Mouse (Mus musculus) neural tube, embryonic 15.5 days (tissue): Measurements from ENCODE around the gene Rrm1. TPM values are rescaled to one million over a fixed set of nuclear protein-coding genes. Genes with fewer than 3 reads are reported as not detected.

Experiments
- ATAC-seq: fragments of 200-750 bp; cut with Nextera tagmentation; 2 replicates; pipeline ENCODE4 v1.8.0; 2017; ENCODE audit warnings: mild to moderate bottlenecking, moderate TSS enrichment, moderate library complexity; ENCODE audit not compliant: low FRiP score
- H3K27ac ChIP-seq: fragments of 300-500 bp; sonication (generic); replicated peaks from 2 replicates; pipeline ENCODE4 v1.5.1; 2015; ENCODE audit warnings: mild to moderate bottlenecking, inconsistent platforms
- H3K27me3 ChIP-seq: fragments of 300-500 bp; sonication (generic); replicated peaks from 2 replicates; pipeline ENCODE4 v1.6.1; 2015; ENCODE audit warnings: inconsistent platforms
- H3K36me3 ChIP-seq: fragments of 300-500 bp; sonication (generic); 2 replicates; pipeline ENCODE4 v1.6.1; 2015; ENCODE audit warnings: inconsistent platforms
- H3K4me1 ChIP-seq: fragments of 300-500 bp; sonication (generic); 2 replicates; pipeline ENCODE4 v1.6.1; 2015; ENCODE audit warnings: inconsistent platforms
- H3K4me2 ChIP-seq: fragments of 300-500 bp; sonication (generic); 2 replicates; pipeline ENCODE4 v1.6.1; 2015; ENCODE audit warnings: inconsistent platforms, mild to moderate bottlenecking, moderate library complexity
- H3K4me3 ChIP-seq: fragments of 300-500 bp; sonication (generic); replicated peaks from 2 replicates; pipeline ENCODE4 v1.5.1; 2015; ENCODE audit warnings: mild to moderate bottlenecking, inconsistent platforms
- H3K9ac ChIP-seq: fragments of 300-500 bp; sonication (generic); replicated peaks from 2 replicates; pipeline ENCODE4 v1.6.1; 2015; ENCODE audit warnings: mild to moderate bottlenecking, inconsistent platforms
- H3K9me3 ChIP-seq: fragments of 300-500 bp; sonication (generic); replicated peaks from 2 replicates; pipeline ENCODE4 v1.6.1; 2016; ENCODE audit warnings: inconsistent platforms
- WGBS: fragments of 180-500 bp; shearing (Covaris S2); methylation state at CpG from one replicate; pipeline ENCODE4 v1.1.7; 2015; ENCODE audit warnings: mixed read lengths; 5-methylcytosine and 5-hydroxymethylcytosine counted together
- polyA plus RNA-seq: library from polyadenylated mRNA; unstranded; fragments of >200 nt; fragmentation: Nextera tagmentation; extraction: Ambion mirVana; gene quantifications from 2 replicates; pipeline ENCODE4 v1.2.1, GENCODE M21; 2015

Gene Rrm1
- polyA plus RNA-seq, 1 experiment from 2014 or later, result 38.0 TPM

- 45% methylated on average over 3 of the region's 3 CpGs for WGBS
- Histone ChIP-seq H3K4me1 (no peaks in the 10 kb centered on the region), H3K27ac (no peak overlapping the region), H3K9me3 (no peaks in the 10 kb centered on the region), H3K4me2 (no peak overlapping the region), H3K36me3 (no peaks in the 10 kb centered on the region), H3K9ac (no peak overlapping the region), H3K27me3 (no peaks in the 10 kb centered on the region), H3K4me3 (no peak overlapping the region)
- ATAC-seq, result peak; percentile 84
These were observed 65.4 kb downstream of the Rrm1 start for GRCm38 (mm10) chr7:102506848-102507247.

DNA sequence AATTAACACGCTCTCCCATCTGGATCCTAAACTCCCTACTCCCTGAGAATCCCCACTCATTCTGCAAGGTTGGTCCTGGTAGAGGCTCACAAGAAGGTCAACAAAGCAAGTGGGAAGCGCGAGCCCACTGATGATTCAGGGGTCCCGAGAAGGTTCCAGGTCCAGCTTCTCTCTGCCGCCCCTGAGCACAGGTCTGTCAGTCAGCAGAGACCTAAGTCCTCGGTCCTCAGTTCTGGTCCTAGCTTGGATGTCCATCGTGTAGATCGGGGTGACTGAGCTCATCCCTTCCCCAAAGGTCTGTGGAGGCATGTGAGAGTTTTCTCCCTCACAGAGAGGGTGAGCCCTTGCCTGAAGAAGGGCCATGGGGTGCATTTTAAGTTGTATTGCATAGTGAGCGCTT lies 66.6 kb downstream of the Rrm1 start:
- no peak overlapping the region for H3K27ac ChIP-seq
- WGBS, result 91% methylated on average over 9 of the region's 9 CpGs
- no peak overlapping the region for H3K9ac ChIP-seq
- no peaks in the 10 kb centered on the region for H3K9me3 ChIP-seq
- no peaks in the 10 kb centered on the region for H3K27me3 ChIP-seq
- no peak overlapping the region for H3K4me3 ChIP-seq
- no peak for ATAC-seq
- H3K4me2 ChIP-seq, result no peak overlapping the region
- no peaks in the 10 kb centered on the region for H3K36me3 ChIP-seq
- H3K4me1 ChIP-seq, result peaks cover 3% of the 10 kb centered on the region

DNA sequence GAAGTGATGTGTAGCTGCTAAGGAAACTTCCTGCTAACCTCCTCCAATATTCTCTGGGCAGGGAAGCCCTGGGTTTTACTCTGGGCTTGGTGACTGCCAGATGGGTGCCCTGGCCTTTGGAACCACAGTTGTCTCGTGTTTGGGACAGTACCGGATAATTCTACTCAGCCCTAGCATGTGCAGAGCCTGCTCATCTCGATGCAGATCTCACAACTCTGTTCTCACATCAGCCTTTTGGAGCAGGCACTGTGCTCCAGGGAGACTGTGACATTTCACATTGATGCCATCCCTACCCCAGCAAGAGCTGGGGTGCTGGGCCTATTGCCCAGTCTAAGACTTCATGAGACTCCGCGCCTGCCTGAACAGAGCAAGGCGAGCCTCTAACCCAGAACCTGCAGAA lies 67.2 kb downstream of the Rrm1 start:
- Histone ChIP-seq H3K9me3 (no peaks in the 10 kb centered on the region), H3K4me1 (peaks cover 8% of the 10 kb centered on the region), H3K36me3 (no peaks in the 10 kb centered on the region), H3K4me2 (no peak overlapping the region), H3K27me3 (peaks cover 2% of the 10 kb centered on the region; the same call in 1 of the 2 replicates), H3K9ac (no peak overlapping the region), H3K4me3 (no peak overlapping the region), H3K27ac (no peak overlapping the region)
- no peak for ATAC-seq
- WGBS, result 91% methylated on average over 6 of the region's 6 CpGs

- no peaks in the 10 kb centered on the region for H3K9me3 ChIP-seq
- peaks cover 9% of the 10 kb centered on the region for H3K4me1 ChIP-seq
- peaks cover 11% of the 10 kb centered on the region for H3K27me3 ChIP-seq
- H3K9ac ChIP-seq, result no peak overlapping the region
- H3K27ac ChIP-seq, result no peak overlapping the region
- H3K36me3 ChIP-seq, result no peaks in the 10 kb centered on the region
- no peak overlapping the region for H3K4me2 ChIP-seq
- 71% methylated on average over 7 of the region's 7 CpGs for WGBS
- no peak overlapping the region for H3K4me3 ChIP-seq
- no peak for ATAC-seq
These were observed 68.2 kb downstream of the Rrm1 start for GRCm38 (mm10) chr7:102509726-102510125.

DNA sequence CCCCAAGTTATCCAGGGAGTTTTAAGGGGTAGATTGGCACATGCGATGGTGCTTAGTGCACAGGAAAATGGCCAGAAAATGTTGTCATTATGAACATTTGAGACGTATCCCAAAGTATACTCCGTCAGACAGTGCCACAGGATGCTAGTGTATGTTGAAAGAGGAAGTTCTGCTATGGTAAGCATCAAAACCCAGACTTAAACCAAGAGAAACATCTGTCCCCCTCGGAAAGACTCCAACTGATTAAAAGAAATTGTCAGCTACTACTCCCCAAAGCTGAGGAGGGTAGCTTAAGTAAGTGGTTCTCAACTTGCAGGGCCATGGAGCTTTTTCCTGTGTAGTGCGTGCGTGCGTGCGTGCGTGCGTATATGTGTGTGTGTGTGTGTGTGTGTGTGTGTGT lies 70.4 kb downstream of the Rrm1 start:
- Histone ChIP-seq H3K4me2 (no peak overlapping the region), H3K4me3 (no peak overlapping the region), H3K27ac (no peak overlapping the region), H3K4me1 (peaks cover 17% of the 10 kb centered on the region), H3K9me3 (no peaks in the 10 kb centered on the region), H3K36me3 (no peaks in the 10 kb centered on the region), H3K9ac (no peak overlapping the region), H3K27me3 (peaks cover 11% of the 10 kb centered on the region)
- WGBS, result 94% methylated on average over 10 of the region's 10 CpGs
- ATAC-seq, result no peak

DNA sequence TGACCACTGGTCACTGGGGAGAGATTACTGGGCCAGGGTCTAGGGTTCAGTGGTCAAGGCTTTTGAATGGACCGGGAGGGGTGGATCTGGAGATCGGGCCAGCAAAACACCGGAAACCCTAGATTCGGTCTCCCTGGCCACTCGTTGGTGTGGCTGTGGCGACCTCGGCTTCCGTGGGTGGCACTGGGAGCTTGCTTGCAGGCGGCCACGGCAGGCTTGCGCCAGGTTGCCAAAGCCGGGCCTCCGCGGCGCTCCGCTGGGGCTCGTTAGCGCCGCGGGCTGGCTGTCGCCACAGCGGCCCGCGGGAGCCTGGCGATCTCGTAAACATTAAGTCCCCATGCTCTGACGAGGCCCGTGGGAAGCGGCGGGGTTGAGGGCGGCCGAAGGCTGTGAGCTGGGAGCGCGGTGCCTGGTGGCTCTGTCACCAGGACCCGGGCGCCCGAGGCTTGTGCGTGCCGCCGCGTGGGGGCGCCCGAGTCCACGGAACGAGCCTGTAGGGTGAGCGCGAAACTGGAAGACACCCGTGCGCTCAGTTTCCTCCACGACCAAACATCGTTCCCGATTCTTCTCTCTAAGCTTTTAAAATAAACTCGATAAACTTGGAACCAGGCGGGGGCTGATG lies 71.4 kb downstream of the Rrm1 start:
- peak; percentile 97 for ATAC-seq
- peak overlapping the region; percentile 60 for H3K4me3 ChIP-seq
- whole genome bisulfite sequencing, result under 1% methylated on average over 54 of the region's 54 CpGs
- H3K4me1 ChIP-seq, result peaks cover 19% of the 10 kb centered on the region
- no peaks in the 10 kb centered on the region for H3K9me3 ChIP-seq
- H3K27ac ChIP-seq, result peak overlapping the region; percentile 46; the same call in 1 of the 2 replicates
- H3K9ac ChIP-seq, result peak overlapping the region; percentile 81
- no peaks in the 10 kb centered on the region for H3K36me3 ChIP-seq
- peak overlapping the region; percentile 93 for H3K4me2 ChIP-seq
- H3K27me3 ChIP-seq, result peaks cover 11% of the 10 kb centered on the region

DNA sequence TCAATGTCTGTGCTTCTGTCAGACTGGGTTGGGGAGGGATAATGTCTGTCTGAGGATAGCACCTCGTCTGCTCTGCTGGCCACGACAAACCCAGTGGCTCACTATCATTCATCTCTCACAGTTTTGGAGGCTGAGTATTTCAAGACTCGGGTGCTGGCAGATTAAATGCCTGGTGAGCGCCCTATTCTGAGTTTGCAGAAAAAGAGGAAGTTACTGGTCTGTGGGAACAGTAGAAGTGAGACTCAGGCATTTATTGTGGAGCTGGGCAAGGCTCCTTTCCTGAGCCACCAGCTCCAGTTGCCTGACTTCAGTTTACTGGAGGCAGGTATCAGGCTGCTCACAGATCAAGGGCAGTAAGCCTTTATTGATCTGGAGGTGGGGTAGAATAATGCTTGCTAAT lies 72.6 kb downstream of the Rrm1 start:
- H3K4me3 ChIP-seq, result no peak overlapping the region
- peaks cover 11% of the 10 kb centered on the region for H3K27me3 ChIP-seq
- H3K9ac ChIP-seq, result no peak overlapping the region
- WGBS, result 79% methylated on average over 4 of the region's 4 CpGs
- H3K4me1 ChIP-seq, result peaks cover 19% of the 10 kb centered on the region
- no peak for ATAC-seq
- H3K9me3 ChIP-seq, result no peaks in the 10 kb centered on the region
- H3K36me3 ChIP-seq, result no peaks in the 10 kb centered on the region
- no peak overlapping the region for H3K27ac ChIP-seq
- no peak overlapping the region for H3K4me2 ChIP-seq

DNA sequence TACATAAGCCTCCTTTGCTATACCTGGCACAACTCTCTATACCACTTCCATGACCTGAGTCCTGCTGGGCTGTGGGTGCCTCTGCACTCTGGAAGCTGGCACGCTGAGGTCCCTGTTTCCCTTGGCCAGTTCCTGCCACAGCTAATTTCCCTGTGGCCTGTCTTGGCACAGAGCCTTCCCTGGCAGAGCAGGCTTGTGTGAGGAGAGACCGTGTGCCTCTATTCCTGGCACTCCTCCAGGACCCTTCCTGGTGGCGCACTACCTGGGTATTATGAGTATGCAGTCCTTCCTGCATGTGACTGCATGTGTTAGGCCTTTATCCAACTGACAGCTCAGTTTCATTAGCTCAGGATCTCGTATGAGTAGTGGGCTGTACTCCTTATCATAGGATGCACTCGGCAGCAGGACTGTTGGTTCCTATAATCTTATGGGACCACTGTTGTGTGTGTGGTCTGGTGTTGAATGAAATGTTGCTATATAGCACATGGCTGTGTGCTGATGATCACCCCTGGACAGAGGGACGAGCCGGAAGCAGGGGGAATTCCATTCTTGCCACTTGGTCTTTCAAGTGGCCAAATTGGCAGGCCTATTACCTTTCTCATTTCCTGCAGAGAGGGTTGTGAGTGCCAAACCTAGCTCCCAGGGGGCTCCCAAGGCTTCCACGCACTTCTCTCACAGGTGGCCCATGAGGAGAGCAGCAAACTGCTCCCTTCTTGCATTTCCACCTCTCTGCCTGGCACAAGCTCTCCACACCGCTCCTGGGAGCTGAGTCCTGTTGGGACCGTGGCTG lies 75.0 kb downstream of the Rrm1 start:
- Histone ChIP-seq H3K36me3 (no peaks in the 10 kb centered on the region), H3K27ac (no peak overlapping the region), H3K27me3 (peaks cover 11% of the 10 kb centered on the region), H3K4me2 (no peak overlapping the region), H3K9me3 (no peaks in the 10 kb centered on the region), H3K4me1 (peaks cover 19% of the 10 kb centered on the region), H3K4me3 (no peak overlapping the region), H3K9ac (no peak overlapping the region)
- 68% methylated on average over 10 of the region's 10 CpGs for WGBS
- no peak for ATAC-seq

- ATAC-seq, result no peak
- Histone ChIP-seq H3K27me3 (peaks cover 11% of the 10 kb centered on the region), H3K9ac (no peak overlapping the region), H3K4me3 (no peak overlapping the region), H3K4me2 (no peak overlapping the region), H3K27ac (no peak overlapping the region), H3K9me3 (no peaks in the 10 kb centered on the region), H3K36me3 (no peaks in the 10 kb centered on the region), H3K4me1 (peaks cover 19% of the 10 kb centered on the region)
- 57% methylated on average over 2 of the region's 2 CpGs for WGBS
These were observed 75.5 kb downstream of the Rrm1 start for GRCm38 (mm10) chr7:102517051-102517335.

Other genes with a start within 250 kb of the Rrm1 start
- 18.1 and 21.2 TPM in 2 replicates for gene Nup98, start 231.5 kb upstream of the Rrm1 start, polyA plus RNA-seq
- 57.0 and 62.9 TPM in 2 replicates for gene Pgap2, start 231.5 kb upstream of the Rrm1 start, polyA plus RNA-seq
- gene Rhog, start 185.6 kb upstream of the Rrm1 start, polyA plus RNA-seq, result 18.4 and 37.9 TPM in 2 replicates
- 13.2 and 17.0 TPM in 2 replicates for gene Stim1, start 173.9 kb upstream of the Rrm1 start, polyA plus RNA-seq
- gene Olfr543, start 40.0 kb downstream of the Rrm1 start, polyA plus RNA-seq, result 0.36 and 0.56 TPM in 2 replicates
- 0.14 and 0.18 TPM in 2 replicates for gene Olfr544, start 46.6 kb downstream of the Rrm1 start, polyA plus RNA-seq
- gene Olfr545, start 57.9 kb downstream of the Rrm1 start, polyA plus RNA-seq, result 0.33 and 0.41 TPM in 2 replicates
- not detected in 2 replicates for gene Olfr547, start 93.1 kb downstream of the Rrm1 start, polyA plus RNA-seq
- gene Olfr548-ps1, start 99.2 kb downstream of the Rrm1 start, polyA plus RNA-seq, result not detected in 2 replicates
- gene Olfr549, start 108.2 kb downstream of the Rrm1 start, polyA plus RNA-seq, result not detected in 2 replicates
- gene Trim21, start 123.8 kb downstream of the Rrm1 start, polyA plus RNA-seq, result 0.52 TPM in 1 of 2 replicates, not detected in the other
- gene Olfr550, start 129.7 kb downstream of the Rrm1 start, polyA plus RNA-seq, result not detected in 2 replicates
- not detected in 2 replicates for gene Olfr551, start 150.2 kb downstream of the Rrm1 start, polyA plus RNA-seq
- not detected in 2 replicates for gene Olfr552, start 156.1 kb downstream of the Rrm1 start, polyA plus RNA-seq
- gene Olfr553, start 176.5 kb downstream of the Rrm1 start, polyA plus RNA-seq, result not detected in 2 replicates
- not detected in 2 replicates for gene Olfr554, start 196.7 kb downstream of the Rrm1 start, polyA plus RNA-seq
- gene Olfr555, start 217.1 kb downstream of the Rrm1 start, polyA plus RNA-seq, result not detected in 2 replicates
- not detected in 2 replicates for gene Olfr556, start 223.2 kb downstream of the Rrm1 start, polyA plus RNA-seq
- gene Trim68, start 245.6 kb downstream of the Rrm1 start, polyA plus RNA-seq, result 7.0 and 10.4 TPM in 2 replicates